Mouse (Mus musculus): ENCODE results near the gene Faf2. TPM values are rescaled to one million over a fixed set of nuclear protein-coding genes. Genes with fewer than 3 reads are reported as not detected.

Faf2 gene
- polyA plus RNA-seq, 1 experiment, result 47.0 TPM

GRCm38 (mm10) chr13:54589996-54590951 lies 31.3 kb upstream of the Faf2 start, which contains the start of the genes Nop16 and Higd2a:
Gene Nop16, minus strand, starts transcription at chr13:54590090.
Gene Higd2a, plus strand, starts transcription at chr13:54590207.
- DNase-seq (ENCODE audit: low read depth), result peak; percentile 99
- peak; percentile 33; the same call in 1 of the 2 replicates for TF ChIP-seq POLR2A (IDR thresholded peaks at IDR 0.05; ENCODE audit: borderline replicate concordance, extremely low read depth, insufficient read depth, insufficient read length, poor library complexity, severe bottlenecking)
- no peak for TF ChIP-seq CTCF (IDR thresholded peaks at IDR 0.05; ENCODE audit: borderline replicate concordance, extremely low read depth, insufficient read depth, insufficient read length)

DNA sequence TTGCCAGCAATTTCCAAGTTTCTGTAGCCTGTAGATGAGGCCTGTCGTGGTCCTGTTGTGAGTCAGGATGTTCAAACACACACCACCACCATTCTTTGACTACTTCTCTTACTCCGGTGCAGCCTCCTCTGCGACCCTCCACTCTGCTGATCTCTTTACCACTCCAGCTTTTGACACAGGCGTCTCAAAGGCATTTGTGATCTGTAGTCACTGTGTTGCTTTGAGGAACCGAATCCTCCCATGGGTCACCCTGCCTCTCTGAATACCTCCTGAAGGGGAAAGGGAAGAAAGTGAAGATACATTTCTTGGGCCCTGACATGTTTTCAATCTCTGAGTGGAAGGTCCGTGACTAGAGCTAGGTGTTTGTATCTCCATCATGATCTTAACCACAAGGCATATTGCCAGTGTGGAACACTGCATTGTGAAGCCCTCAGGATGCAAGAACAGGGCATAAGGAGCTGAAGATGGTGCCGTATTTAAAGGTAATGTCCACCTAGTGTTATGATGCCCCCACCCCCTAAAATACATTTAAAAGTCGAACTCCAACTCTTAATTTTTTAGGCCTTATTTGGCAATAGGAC lies 29.7 kb upstream of the Faf2 start:
- no peak for TF ChIP-seq CTCF (IDR thresholded peaks at IDR 0.05; ENCODE audit: borderline replicate concordance, extremely low read depth, insufficient read depth, insufficient read length)
- no peak for TF ChIP-seq POLR2A (IDR thresholded peaks at IDR 0.05; ENCODE audit: borderline replicate concordance, extremely low read depth, insufficient read depth, insufficient read length, poor library complexity, severe bottlenecking)
- DNase-seq (ENCODE audit: low read depth), result no peak

- DNase-seq (ENCODE audit: low read depth), result peak; percentile 14
- TF ChIP-seq POLR2A (IDR thresholded peaks at IDR 0.05; ENCODE audit: borderline replicate concordance, extremely low read depth, insufficient read depth, insufficient read length, poor library complexity, severe bottlenecking), result no peak
Observed at GRCm38 (mm10) chr13:54593617-54594016, 28.0 kb upstream of the Faf2 start.

DNA sequence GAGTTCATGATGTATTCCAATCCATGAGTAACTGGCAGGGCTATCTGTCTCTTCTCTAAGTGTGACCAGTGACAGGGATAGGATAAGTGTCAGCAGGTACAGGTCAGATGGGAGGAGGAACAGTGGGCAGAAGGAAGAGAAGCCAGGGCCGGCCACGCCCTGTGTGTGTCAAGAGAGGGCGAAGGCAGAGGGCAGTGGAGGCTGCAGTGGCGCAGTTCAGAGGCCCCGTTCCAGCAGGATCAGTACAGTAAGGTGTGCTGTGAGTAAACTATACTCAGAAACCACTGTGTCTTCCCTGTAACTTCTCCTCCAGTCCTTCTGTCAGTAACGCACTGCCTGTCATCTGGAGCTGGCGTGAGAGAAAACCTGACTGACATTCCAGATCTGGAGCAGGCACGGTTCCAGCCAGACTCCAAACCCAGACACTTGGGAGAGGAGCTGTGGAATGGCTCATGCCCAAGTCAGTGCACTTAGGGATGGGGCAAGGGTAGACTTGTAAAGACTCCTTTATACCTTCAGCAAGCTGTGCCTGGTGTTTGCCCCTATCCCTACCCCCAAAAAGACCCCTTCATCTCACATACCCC lies 25.4 kb upstream of the Faf2 start:
- TF ChIP-seq POLR2A (IDR thresholded peaks at IDR 0.05; ENCODE audit: borderline replicate concordance, extremely low read depth, insufficient read depth, insufficient read length, poor library complexity, severe bottlenecking) (no peak), CTCF (IDR thresholded peaks at IDR 0.05; ENCODE audit: borderline replicate concordance, extremely low read depth, insufficient read depth, insufficient read length) (no peak)
- DNase-seq (ENCODE audit: low read depth), result peak; percentile 23

- DNase-seq (ENCODE audit: low read depth), result no peak
- TF ChIP-seq CTCF (IDR thresholded peaks at IDR 0.05; ENCODE audit: borderline replicate concordance, extremely low read depth, insufficient read depth, insufficient read length), result no peak
- TF ChIP-seq POLR2A (IDR thresholded peaks at IDR 0.05; ENCODE audit: borderline replicate concordance, extremely low read depth, insufficient read depth, insufficient read length, poor library complexity, severe bottlenecking), result no peak
Observed at GRCm38 (mm10) chr13:54596870-54597269, 24.7 kb upstream of the Faf2 start.

- DNase-seq (ENCODE audit: low read depth), result no peak
- no peak for TF ChIP-seq POLR2A (IDR thresholded peaks at IDR 0.05; ENCODE audit: borderline replicate concordance, extremely low read depth, insufficient read depth, insufficient read length, poor library complexity, severe bottlenecking)
- no peak for TF ChIP-seq CTCF (IDR thresholded peaks at IDR 0.05; ENCODE audit: borderline replicate concordance, extremely low read depth, insufficient read depth, insufficient read length)
Observed at GRCm38 (mm10) chr13:54598622-54599143, 22.9 kb upstream of the Faf2 start.

DNA sequence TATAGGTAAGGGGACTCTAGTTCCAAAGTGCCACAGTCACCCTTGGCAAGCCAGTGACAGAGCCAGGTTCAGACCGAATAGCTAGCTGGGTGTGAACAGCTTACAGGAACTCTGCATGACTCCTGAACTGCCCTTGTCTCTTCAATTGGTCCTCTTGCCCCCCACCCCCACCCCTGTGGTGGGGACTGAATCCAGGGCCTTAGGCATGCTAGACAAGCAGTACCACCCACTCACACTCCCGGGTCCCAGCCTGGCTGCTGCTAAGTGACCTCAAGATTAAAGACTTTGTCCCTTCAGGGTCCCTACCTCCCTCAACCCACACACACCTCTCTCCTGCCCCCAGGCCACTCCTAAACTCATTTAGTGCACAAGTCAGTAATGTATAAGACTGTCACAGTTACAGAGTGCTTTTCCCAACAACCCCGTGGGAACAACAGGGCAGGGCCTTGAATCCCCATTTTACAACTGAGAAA lies 18.9 kb upstream of the Faf2 start:
- DNase-seq (ENCODE audit: low read depth), result no peak
- no peak for TF ChIP-seq POLR2A (IDR thresholded peaks at IDR 0.05; ENCODE audit: borderline replicate concordance, extremely low read depth, insufficient read depth, insufficient read length, poor library complexity, severe bottlenecking)
- TF ChIP-seq CTCF (IDR thresholded peaks at IDR 0.05; ENCODE audit: borderline replicate concordance, extremely low read depth, insufficient read depth, insufficient read length), result no peak

DNA sequence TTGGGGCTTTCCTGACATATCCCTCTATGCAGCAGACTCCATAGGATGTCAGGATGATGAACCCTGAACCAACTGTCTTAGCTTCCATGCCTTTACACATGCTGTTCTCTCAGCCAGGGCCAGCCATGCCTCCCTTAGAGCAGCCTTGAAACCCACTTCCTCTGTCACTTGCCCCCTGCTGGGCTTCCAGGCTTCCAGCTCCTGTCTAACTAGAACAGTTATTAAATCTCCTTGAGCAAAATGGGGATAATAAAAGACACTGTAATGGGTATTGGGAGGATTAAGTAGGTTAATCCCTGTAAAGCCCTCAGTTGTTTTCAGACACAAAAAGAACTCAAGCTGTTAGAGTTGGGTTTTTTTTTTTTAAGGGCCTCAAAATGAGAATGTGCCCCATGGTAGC lies 18.1 kb upstream of the Faf2 start:
- TF ChIP-seq POLR2A (IDR thresholded peaks at IDR 0.05; ENCODE audit: borderline replicate concordance, extremely low read depth, insufficient read depth, insufficient read length, poor library complexity, severe bottlenecking) (no peak), CTCF (IDR thresholded peaks at IDR 0.05; ENCODE audit: borderline replicate concordance, extremely low read depth, insufficient read depth, insufficient read length) (peak; percentile 3; the same call in 1 of the 2 replicates)
- peak; percentile 25 for DNase-seq (ENCODE audit: low read depth)

DNA sequence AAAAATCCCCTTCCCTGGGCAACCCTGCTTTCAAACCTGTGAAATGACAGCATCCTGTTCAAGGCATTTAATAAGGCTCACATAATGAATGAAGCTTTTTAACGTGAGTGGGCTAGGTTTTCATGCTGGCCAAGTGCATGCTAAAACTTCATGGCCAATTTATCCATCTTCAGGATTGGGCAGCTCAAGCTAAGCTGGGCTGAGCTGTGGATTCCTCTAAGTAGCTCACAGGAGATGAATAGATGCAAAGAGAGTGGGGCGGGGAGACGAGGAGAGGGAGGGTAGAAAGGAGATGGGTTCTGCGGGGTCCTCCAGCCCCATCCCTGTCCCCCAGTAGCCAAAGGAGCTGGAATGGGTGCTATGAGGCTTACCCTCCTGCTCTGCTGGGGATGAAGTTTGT lies 17.4 kb upstream of the Faf2 start:
- no peak for DNase-seq (ENCODE audit: low read depth)
- no peak for TF ChIP-seq POLR2A (IDR thresholded peaks at IDR 0.05; ENCODE audit: borderline replicate concordance, extremely low read depth, insufficient read depth, insufficient read length, poor library complexity, severe bottlenecking)
- no peak for TF ChIP-seq CTCF (IDR thresholded peaks at IDR 0.05; ENCODE audit: borderline replicate concordance, extremely low read depth, insufficient read depth, insufficient read length)

GRCm38 (mm10) chr13:54605426-54605825 lies 16.2 kb upstream of the Faf2 start:
- no peak for DNase-seq (ENCODE audit: low read depth)
- no peak for TF ChIP-seq CTCF (IDR thresholded peaks at IDR 0.05; ENCODE audit: borderline replicate concordance, extremely low read depth, insufficient read depth, insufficient read length)
- TF ChIP-seq POLR2A (IDR thresholded peaks at IDR 0.05; ENCODE audit: borderline replicate concordance, extremely low read depth, insufficient read depth, insufficient read length, poor library complexity, severe bottlenecking), result no peak

DNA sequence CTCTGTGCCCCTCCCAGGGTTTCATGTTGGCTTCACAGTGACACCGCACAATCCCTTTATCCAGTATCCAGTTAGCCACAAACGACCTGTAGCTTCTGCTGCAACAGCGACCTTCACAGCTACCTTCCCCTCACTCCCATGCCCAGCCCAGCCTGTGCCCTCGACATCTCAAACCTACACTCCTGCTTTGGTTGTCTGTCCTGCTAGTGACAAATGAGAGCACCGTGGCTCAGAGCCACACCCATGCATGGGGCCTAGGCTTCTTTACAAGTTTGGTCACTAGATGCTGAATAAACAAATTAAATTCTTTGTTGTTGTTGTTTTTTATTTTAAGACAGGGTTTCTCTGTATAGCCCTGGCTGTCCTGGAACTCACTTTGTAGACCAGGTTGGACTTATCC lies 14.4 kb upstream of the Faf2 start:
- DNase-seq (ENCODE audit: low read depth), result no peak
- no peak for TF ChIP-seq CTCF (IDR thresholded peaks at IDR 0.05; ENCODE audit: borderline replicate concordance, extremely low read depth, insufficient read depth, insufficient read length)
- TF ChIP-seq POLR2A (IDR thresholded peaks at IDR 0.05; ENCODE audit: borderline replicate concordance, extremely low read depth, insufficient read depth, insufficient read length, poor library complexity, severe bottlenecking), result no peak

Data from brain, embryonic 14.5 days (tissue).